Mouse (Mus musculus): Measurements from ENCODE around the gene Ythdf1. TPM values are rescaled to one million over a fixed set of nuclear protein-coding genes. Genes with fewer than 3 reads are reported as not detected.

Gene Ythdf1
- polyA plus RNA-seq, 1 experiment from 2014 or later, result 78.5 TPM

DNA sequence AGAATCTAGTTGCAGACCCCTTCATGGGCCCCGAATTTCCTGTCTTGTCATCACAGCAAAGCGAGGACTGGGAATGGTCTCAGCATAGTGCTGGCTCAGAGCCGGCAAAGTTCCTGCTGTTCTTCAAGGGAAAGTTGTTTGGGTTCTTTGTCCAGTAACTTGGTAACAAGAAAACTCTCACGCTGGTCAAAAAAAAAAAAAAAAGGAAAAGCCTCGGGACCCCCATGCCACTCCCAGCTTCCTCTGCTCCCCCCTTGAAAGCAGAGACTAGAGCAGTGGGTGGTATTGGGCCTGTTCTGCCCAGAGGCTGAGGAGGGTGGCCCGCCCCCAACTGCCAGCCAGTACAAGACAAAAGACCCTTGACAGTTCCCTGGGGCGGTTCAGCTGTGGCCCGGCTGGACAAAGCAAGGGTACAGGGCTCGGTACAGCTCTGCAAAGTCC is 32.0 kb upstream of the Ythdf1 start:
- H3K36me3 ChIP-seq, result no peaks in the 10 kb centered on the region
- peaks cover 57% of the 10 kb centered on the region for H3K27me3 ChIP-seq
- peak overlapping the region; percentile 19; the same call in 1 of the 2 replicates for H3K4me2 ChIP-seq
- no peak for ATAC-seq (ENCODE audit: insufficient number of reproducible peaks, insufficient read depth, low FRiP score, low TSS enrichment, low read depth)
- no peak overlapping the region for H3K27ac ChIP-seq
- H3K4me1 ChIP-seq (replicated peaks), result peaks cover 18% of the 10 kb centered on the region
- no peak overlapping the region for H3K4me3 ChIP-seq (replicated peaks)
- H3K9me3 ChIP-seq, result no peaks in the 10 kb centered on the region
- H3K9ac ChIP-seq (replicated peaks), result no peak overlapping the region
- WGBS, result 17% methylated on average over 9 of the region's 9 CpGs

DNA sequence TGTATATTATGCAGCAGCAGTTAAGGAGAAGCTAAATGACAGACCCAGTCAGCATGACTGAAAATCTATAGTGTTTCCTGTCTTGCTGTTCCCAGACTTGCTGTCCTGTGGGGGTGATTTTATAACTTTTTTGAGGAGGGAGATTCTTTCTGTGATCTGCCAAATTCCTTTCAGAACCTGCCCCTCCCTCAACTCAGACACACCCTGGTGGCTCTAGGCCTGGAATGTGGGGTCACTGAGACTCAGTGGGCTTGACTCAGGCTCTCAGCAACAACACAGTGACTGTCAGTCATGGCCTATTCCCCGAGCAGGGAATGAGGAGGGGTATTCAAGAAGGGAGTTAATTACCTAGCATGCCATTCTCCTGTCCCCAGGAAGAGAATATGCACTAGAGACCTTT is 29.2 kb upstream of the Ythdf1 start:
- Histone ChIP-seq H3K9ac (replicated peaks) (no peak overlapping the region), H3K4me1 (replicated peaks) (peaks cover 17% of the 10 kb centered on the region), H3K4me3 (replicated peaks) (no peak overlapping the region), H3K27ac (no peak overlapping the region), H3K4me2 (no peak overlapping the region), H3K36me3 (no peaks in the 10 kb centered on the region), H3K27me3 (peaks cover 43% of the 10 kb centered on the region), H3K9me3 (no peaks in the 10 kb centered on the region)
- 30% methylated on average over 1 of the region's 1 CpGs for WGBS
- no peak for ATAC-seq (ENCODE audit: insufficient number of reproducible peaks, insufficient read depth, low FRiP score, low TSS enrichment, low read depth)

DNA sequence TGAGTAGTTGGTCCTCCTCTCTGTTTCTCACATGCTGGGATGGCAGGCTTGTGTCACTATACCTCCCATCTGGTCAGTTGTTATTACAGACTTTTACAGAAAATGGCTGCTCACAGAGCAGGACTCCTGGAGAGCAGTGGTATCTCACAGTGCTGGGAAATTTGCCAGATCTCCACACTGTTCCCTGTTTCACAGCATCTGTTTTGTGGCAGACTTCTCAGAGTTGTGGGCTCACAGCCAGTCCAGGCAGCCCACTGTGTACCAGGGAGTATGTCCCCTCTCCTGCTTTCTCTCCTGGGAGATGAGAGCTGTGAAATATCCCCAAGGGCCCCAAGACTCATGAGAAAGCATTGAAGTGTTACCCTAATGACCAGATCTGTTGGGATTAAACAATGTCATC is 21.1 kb upstream of the Ythdf1 start:
- Histone ChIP-seq H3K27ac (no peak overlapping the region), H3K4me2 (no peak overlapping the region), H3K4me1 (replicated peaks) (no peaks in the 10 kb centered on the region), H3K4me3 (replicated peaks) (no peak overlapping the region), H3K27me3 (peaks cover 3% of the 10 kb centered on the region; the same call in 1 of the 2 replicates), H3K9me3 (no peaks in the 10 kb centered on the region), H3K9ac (replicated peaks) (no peak overlapping the region), H3K36me3 (no peaks in the 10 kb centered on the region)
- no peak for ATAC-seq (ENCODE audit: insufficient number of reproducible peaks, insufficient read depth, low FRiP score, low TSS enrichment, low read depth)

GRCm38 (mm10) chr2:180940187-180940586 is 19.4 kb upstream of the Ythdf1 start:
- H3K4me2 ChIP-seq, result no peak overlapping the region
- ATAC-seq (ENCODE audit: insufficient number of reproducible peaks, insufficient read depth, low FRiP score, low TSS enrichment, low read depth), result no peak
- H3K4me1 ChIP-seq (replicated peaks), result no peaks in the 10 kb centered on the region
- no peaks in the 10 kb centered on the region for H3K9me3 ChIP-seq
- H3K27ac ChIP-seq, result no peak overlapping the region
- no peak overlapping the region for H3K9ac ChIP-seq (replicated peaks)
- no peak overlapping the region for H3K4me3 ChIP-seq (replicated peaks)
- H3K36me3 ChIP-seq, result no peaks in the 10 kb centered on the region
- H3K27me3 ChIP-seq, result peaks cover 3% of the 10 kb centered on the region; the same call in 1 of the 2 replicates

DNA sequence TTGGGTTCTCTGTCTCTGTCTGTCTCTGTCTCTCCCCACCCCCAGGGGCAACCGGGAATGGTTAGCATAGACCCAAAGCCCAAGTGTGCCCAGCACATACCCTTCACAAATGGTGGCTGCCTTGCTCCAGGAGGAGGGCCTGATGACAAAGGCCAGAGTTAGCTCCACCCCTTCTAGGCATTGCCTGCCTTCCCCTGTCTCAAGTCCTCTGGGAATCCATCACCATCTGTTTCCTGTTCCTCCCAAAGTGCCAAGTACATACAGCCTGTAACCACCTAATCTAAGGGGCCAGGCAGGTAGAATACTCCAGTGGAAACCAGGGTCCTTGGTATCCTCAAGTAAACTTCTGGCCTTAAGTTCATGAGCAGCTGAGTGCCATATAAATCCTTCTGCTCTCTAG is 11.7 kb upstream of the Ythdf1 start:
- ATAC-seq (ENCODE audit: insufficient number of reproducible peaks, insufficient read depth, low FRiP score, low TSS enrichment, low read depth), result no peak
- Histone ChIP-seq H3K27ac (no peak overlapping the region), H3K27me3 (no peaks in the 10 kb centered on the region; the same call in 1 of the 2 replicates), H3K36me3 (no peaks in the 10 kb centered on the region), H3K9me3 (no peaks in the 10 kb centered on the region), H3K4me3 (replicated peaks) (no peak overlapping the region), H3K4me1 (replicated peaks) (no peaks in the 10 kb centered on the region), H3K9ac (replicated peaks) (no peak overlapping the region), H3K4me2 (no peak overlapping the region)
- WGBS, result 56% methylated on average over 1 of the region's 1 CpGs

GRCm38 (mm10) chr2:180928723-180929122 is 8.0 kb upstream of the Ythdf1 start, which contains the start of gene Birc7:
TSS of gene Birc7 (plus strand) at chr2:180929023.
- Histone ChIP-seq H3K4me1 (replicated peaks) (no peaks in the 10 kb centered on the region), H3K4me3 (replicated peaks) (no peak within 1 kb of the TSS), H3K4me2 (no peak within 1 kb of the TSS), H3K9me3 (no peaks in the 10 kb centered on the region), H3K36me3 (no peaks in the 10 kb centered on the region), H3K9ac (replicated peaks) (no peak within 1 kb of the TSS), H3K27ac (no peak within 1 kb of the TSS), H3K27me3 (peaks cover 6% of the 10 kb centered on the region)
- 58% methylated on average over 4 of the region's 4 CpGs for WGBS
- no peak for ATAC-seq (ENCODE audit: insufficient number of reproducible peaks, insufficient read depth, low FRiP score, low TSS enrichment, low read depth)

DNA sequence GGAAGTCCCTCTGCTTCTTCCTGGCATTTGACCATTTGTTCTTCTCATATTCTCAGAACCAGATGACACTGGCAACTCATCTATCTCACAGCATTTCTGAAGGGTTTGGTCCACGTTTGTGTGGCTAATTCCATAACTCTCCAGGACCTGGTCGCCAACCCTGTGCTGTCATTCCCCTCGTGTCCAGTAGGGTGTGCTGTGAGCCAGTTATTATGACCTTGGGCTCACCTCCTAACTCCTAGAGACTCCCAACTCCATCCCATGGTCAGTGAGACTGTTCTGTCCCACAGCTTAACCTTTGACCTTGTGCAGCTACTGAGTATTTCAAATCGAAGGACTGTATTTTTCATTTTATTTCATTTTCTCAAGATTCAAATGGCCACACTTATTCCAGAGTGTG is 4.4 kb upstream of the Ythdf1 start:
- WGBS, result 9% methylated on average over 4 of the region's 4 CpGs
- no peak overlapping the region for H3K4me2 ChIP-seq
- H3K9me3 ChIP-seq, result no peaks in the 10 kb centered on the region
- no peak overlapping the region for H3K9ac ChIP-seq (replicated peaks)
- H3K4me1 ChIP-seq (replicated peaks), result 0 out of 2 replicates have a peak, but pooled peaks cover 5% of the 10 kb centered on the region
- H3K27me3 ChIP-seq, result peaks cover 6% of the 10 kb centered on the region
- no peaks in the 10 kb centered on the region for H3K36me3 ChIP-seq
- no peak for ATAC-seq (ENCODE audit: insufficient number of reproducible peaks, insufficient read depth, low FRiP score, low TSS enrichment, low read depth)
- no peak overlapping the region for H3K27ac ChIP-seq
- H3K4me3 ChIP-seq (replicated peaks), result no peak overlapping the region

DNA sequence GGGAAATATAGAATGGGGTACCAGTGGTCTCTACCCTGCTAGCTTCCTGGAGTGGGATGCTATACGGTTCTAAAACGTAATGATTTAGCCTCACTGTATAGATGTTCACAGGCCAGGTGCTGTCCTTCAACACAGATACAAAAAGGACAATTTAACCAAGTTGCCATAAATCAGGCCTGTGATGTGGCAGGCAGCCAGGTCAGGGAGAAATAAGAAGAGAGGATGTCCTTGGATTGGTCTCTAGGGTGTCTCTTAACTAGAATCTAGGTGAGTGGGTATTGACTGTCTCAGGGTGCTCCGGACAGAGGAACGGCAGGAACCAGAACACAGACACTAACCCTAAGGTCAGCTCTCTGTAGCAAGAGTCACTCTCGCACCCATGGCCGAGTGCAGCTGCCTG is 2.0 kb upstream of the Ythdf1 start:
- H3K9ac ChIP-seq (replicated peaks), result no peak overlapping the region
- no peak overlapping the region for H3K4me2 ChIP-seq
- no peak overlapping the region for H3K4me3 ChIP-seq (replicated peaks)
- H3K4me1 ChIP-seq (replicated peaks), result peaks cover 18% of the 10 kb centered on the region
- H3K36me3 ChIP-seq, result peaks cover 12% of the 10 kb centered on the region
- H3K9me3 ChIP-seq, result no peaks in the 10 kb centered on the region
- ATAC-seq (ENCODE audit: insufficient number of reproducible peaks, insufficient read depth, low FRiP score, low TSS enrichment, low read depth), result no peak
- 91% methylated on average over 6 of the region's 6 CpGs for WGBS
- H3K27me3 ChIP-seq, result peaks cover 6% of the 10 kb centered on the region; the same call in 1 of the 2 replicates
- no peak overlapping the region for H3K27ac ChIP-seq

DNA sequence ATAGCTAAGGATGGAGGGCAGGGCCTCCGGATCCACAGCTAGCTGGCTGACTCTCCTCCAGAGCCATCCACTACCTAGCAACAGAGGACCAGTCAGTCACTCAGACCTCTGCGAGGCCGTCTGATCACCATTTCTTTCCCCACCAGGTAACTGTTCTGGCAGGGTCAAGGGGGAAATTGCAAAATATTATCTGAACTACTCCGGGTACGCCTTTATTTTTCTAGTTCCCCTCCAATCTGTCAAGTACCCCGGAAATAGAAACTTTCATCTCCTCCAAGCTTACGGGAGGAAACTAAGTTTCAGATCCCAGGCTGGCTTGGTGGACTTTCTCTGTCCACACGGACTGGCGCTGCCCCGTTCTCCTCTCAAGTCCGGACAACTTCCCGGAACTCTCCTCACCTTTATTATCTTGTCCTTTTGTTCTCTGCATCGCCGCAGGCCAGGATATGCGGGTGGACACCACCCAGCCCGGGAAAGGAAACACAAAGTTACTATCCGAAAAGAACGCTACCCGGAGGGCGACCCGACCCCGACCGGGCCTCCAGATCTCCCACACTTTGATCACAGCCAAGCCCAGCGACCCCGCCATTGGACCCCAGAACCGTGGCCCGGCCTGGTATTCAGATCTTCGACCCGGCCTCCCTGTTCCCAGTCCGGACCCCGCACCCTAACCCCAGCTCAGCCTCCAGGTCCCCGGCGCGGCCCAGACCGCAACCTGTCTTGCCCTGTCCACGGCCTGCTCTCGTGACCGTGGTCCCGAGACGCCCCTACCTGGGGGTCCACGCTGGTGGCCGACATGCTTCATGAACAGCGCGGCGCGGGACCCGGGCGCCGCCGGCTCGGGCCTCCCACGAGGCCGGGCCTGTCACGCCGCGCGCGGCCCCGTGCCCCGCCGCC is 588 bp downstream of the Ythdf1 start:
- H3K36me3 ChIP-seq, result peaks cover 37% of the 10 kb centered on the region
- H3K9me3 ChIP-seq, result no peaks in the 10 kb centered on the region
- H3K4me2 ChIP-seq, result peak overlapping the region; percentile 75
- peak overlapping the region; percentile 50 for H3K27ac ChIP-seq
- peak; percentile 75 for ATAC-seq (ENCODE audit: insufficient number of reproducible peaks, insufficient read depth, low FRiP score, low TSS enrichment, low read depth)
- under 1% methylated on average over 61 of the region's 61 CpGs for WGBS
- H3K4me1 ChIP-seq (replicated peaks), result peaks cover 18% of the 10 kb centered on the region
- H3K9ac ChIP-seq (replicated peaks), result peak overlapping the region; percentile 97
- H3K4me3 ChIP-seq (replicated peaks), result peak overlapping the region; percentile 99
- H3K27me3 ChIP-seq, result peaks cover 6% of the 10 kb centered on the region; the same call in 1 of the 2 replicates

DNA sequence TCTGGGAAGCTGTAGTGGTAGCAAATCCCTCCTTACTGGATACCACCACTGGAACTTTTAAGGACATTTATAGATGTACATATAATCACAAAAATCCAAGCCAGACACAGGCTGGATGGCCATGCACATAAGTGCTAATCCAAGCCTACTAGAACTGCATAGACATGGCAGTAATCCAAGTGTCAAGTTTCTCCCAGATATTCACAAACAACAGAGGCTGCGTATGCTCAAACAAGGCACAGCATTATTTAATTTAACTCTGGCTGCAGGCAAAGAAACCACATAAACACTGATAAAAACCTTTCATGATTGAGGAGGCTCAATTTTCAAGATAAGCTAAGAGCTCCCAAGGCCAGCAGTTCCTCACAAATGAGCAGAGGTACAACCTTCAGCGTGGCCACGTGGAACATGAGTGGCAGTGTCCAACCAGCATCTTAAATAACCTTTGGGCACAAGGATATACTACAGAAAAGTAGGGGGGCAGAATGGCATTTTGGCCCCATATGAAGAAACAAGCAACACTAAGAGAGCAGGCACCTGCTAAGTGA is 4.8 kb downstream of the Ythdf1 start:
- 87% methylated on average over 3 of the region's 3 CpGs for WGBS
- no peak overlapping the region for H3K4me2 ChIP-seq
- ATAC-seq (ENCODE audit: insufficient number of reproducible peaks, insufficient read depth, low FRiP score, low TSS enrichment, low read depth), result no peak
- H3K36me3 ChIP-seq, result peaks cover 78% of the 10 kb centered on the region
- H3K9ac ChIP-seq (replicated peaks), result no peak overlapping the region
- H3K27ac ChIP-seq, result no peak overlapping the region
- H3K4me1 ChIP-seq (replicated peaks), result peaks cover 13% of the 10 kb centered on the region
- no peaks in the 10 kb centered on the region for H3K9me3 ChIP-seq
- no peaks in the 10 kb centered on the region for H3K27me3 ChIP-seq
- H3K4me3 ChIP-seq (replicated peaks), result no peak overlapping the region

GRCm38 (mm10) chr2:180910928-180911327 is 9.8 kb downstream of the Ythdf1 start:
- H3K27ac ChIP-seq, result no peak overlapping the region
- no peak overlapping the region for H3K4me3 ChIP-seq (replicated peaks)
- WGBS, result 95% methylated on average over 12 of the region's 12 CpGs
- H3K27me3 ChIP-seq, result no peaks in the 10 kb centered on the region
- ATAC-seq (ENCODE audit: insufficient number of reproducible peaks, insufficient read depth, low FRiP score, low TSS enrichment, low read depth), result no peak
- H3K4me1 ChIP-seq (replicated peaks), result no peaks in the 10 kb centered on the region
- no peak overlapping the region for H3K9ac ChIP-seq (replicated peaks)
- no peak overlapping the region for H3K4me2 ChIP-seq
- H3K36me3 ChIP-seq, result peaks cover 89% of the 10 kb centered on the region
- no peaks in the 10 kb centered on the region for H3K9me3 ChIP-seq
